ENCODE assay signal across 36 mouse cellular contexts in genomic region chr1:166363122-166363521, GRCm38 (mm10).
"Had no signal": no experiment of that assay in that cellular context is flagged by ENCODE, and none has a peak within 500 bp of the region (broad histone marks: within the 10 kb centered on the region; RNA-seq: fewer than 3 reads in every experiment).

No protein-coding gene starts in this region.

- DNase-seq: heart, adult 18-20 months; heart, adult 2 months; heart, postnatal 10 days; heart, postnatal 14 days; heart, postnatal 36 days; heart, postnatal 4 days; kidney, adult 11 months; kidney, adult 18-20 months; kidney, adult 2 months; kidney, adult 8-10 months; kidney, adult 9 months; kidney, postnatal 10 days; kidney, postnatal 14 days; kidney, postnatal 25 days; kidney, postnatal 36 days; kidney, postnatal 4 days; layer of hippocampus, adult 9-11 months had no signal

- H3K4me1 ChIP-seq: heart, embryonic 10.5 days; heart, embryonic 12.5 days; heart, embryonic 13.5 days; heart, embryonic 15.5 days; hindbrain, embryonic 10.5 days; hindbrain, embryonic 12.5 days; hindbrain, embryonic 15.5 days; intestine, embryonic 15.5 days; kidney, embryonic 15.5 days had no signal

- H3K9ac ChIP-seq: heart, embryonic 12.5 days; heart, embryonic 13.5 days; heart, embryonic 15.5 days; hindbrain, embryonic 12.5 days; hindbrain, embryonic 13.5 days; hindbrain, embryonic 14.5 days; hindbrain, embryonic 15.5 days; intestine, embryonic 15.5 days; kidney, embryonic 15.5 days had no signal

- H3K36me3 ChIP-seq: heart, embryonic 10.5 days; heart, embryonic 12.5 days; heart, embryonic 13.5 days; heart, embryonic 15.5 days; hindbrain, embryonic 10.5 days; hindbrain, embryonic 12.5 days; hindbrain, embryonic 13.5 days; hindbrain, embryonic 15.5 days; intestine, embryonic 15.5 days; kidney, embryonic 15.5 days had no signal

- H3K4me2 ChIP-seq: heart, embryonic 11.5 days; heart, embryonic 12.5 days; heart, embryonic 13.5 days; heart, embryonic 15.5 days; hindbrain, embryonic 12.5 days; hindbrain, embryonic 13.5 days; hindbrain, embryonic 14.5 days; hindbrain, embryonic 15.5 days; intestine, embryonic 15.5 days; kidney, embryonic 15.5 days had no signal

- ATAC-seq: hindbrain, embryonic 16.5 days; hindbrain, postnatal 0 days; inflammation-experienced regulatory T-cells, adult 6 months; intestine, embryonic 15.5 days; intestine, embryonic 16.5 days; intestine, postnatal 0 days had no signal

- H3K27ac ChIP-seq: heart, adult 2 months; heart, embryonic 10.5 days; heart, embryonic 13.5 days; heart, embryonic 15.5 days; hindbrain, embryonic 10.5 days; hindbrain, embryonic 12.5 days; hindbrain, embryonic 13.5 days; hindbrain, embryonic 14.5 days; hindbrain, embryonic 15.5 days; hindbrain, postnatal 0 days; intestine, embryonic 15.5 days; kidney, embryonic 15.5 days; kidney, postnatal 0 days; layer of hippocampus, adult 2 months had no signal

- H3K27me3 ChIP-seq: heart, embryonic 12.5 days; hindbrain, embryonic 12.5 days; hindbrain, embryonic 13.5 days; hindbrain, embryonic 15.5 days; intestine, embryonic 15.5 days; kidney, embryonic 15.5 days had no signal

- H3K9me3 ChIP-seq: heart, embryonic 10.5 days; heart, embryonic 12.5 days; heart, embryonic 13.5 days; heart, embryonic 15.5 days; hindbrain, embryonic 10.5 days; hindbrain, embryonic 12.5 days; hindbrain, embryonic 13.5 days; hindbrain, embryonic 15.5 days; intestine, embryonic 15.5 days; kidney, embryonic 15.5 days had no signal

- H3K4me3 ChIP-seq: heart, adult 2 months; heart, embryonic 10.5 days; heart, embryonic 12.5 days; heart, embryonic 13.5 days; heart, embryonic 15.5 days; hindbrain, embryonic 10.5 days; hindbrain, embryonic 12.5 days; hindbrain, embryonic 13.5 days; hindbrain, embryonic 15.5 days; intestine, embryonic 15.5 days; kidney, embryonic 15.5 days; layer of hippocampus, adult 2 months had no signal
